Mouse (Mus musculus) urinary bladder, postnatal 4 days (tissue): ENCODE measurements around the gene Olfr904.
"Not testable (repeated sequence)": the region's sequence is repeated elsewhere in the genome, so short reads cannot be mapped to it uniquely, and the experiment has no call there.

Experiments used
- DNase-seq, 2 experiments: peaks; one replicate each; pipeline ENCODE4 v3.0.0; 2021 to 2022; ENCODE audit warnings: low spot score in 2 of 2

The Olfr904 gene

DNA sequence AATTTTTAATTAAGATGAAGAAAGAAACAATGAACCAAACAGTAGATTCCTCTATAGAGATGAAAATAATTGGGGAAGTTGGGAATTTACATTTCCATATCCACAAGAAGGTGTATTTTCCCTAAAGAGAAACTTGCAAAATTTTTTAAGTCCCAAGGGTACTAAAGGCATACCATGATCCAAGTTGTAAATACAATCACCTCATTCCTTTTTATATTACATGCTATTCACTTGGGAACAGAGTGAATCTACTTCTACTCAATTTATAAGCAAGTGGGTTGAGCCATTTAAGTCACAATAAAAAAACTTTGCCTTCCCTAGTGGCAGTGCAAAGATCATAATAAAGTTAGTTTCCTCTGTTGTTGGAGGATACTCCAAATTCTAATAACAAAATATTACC, at the start of gene Olfr904:
TSS of gene Olfr904 (plus strand) at position 301 of the 400 bp plus-strand sequence.
- DNase-seq, result no peak

DNA sequence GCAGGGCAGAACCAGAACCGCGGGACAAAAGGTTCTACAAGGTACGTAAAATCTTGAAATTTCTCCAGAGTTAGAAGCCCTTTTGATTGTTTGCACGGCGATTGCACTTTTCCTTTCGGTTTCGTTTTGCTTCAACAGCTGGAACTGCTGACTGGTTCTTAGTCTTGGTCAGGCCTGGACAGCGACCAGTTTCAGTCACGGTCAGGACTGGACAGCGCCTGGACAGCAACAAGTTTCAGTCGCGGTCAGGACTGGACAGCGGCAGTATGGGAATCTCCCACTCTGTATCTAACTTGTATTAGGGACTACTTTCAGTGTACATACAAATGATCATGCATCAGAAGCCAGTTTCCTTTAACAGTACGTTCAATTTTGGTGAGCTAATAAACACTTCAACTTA, 49.4 kb upstream of the Olfr904 start:
- DNase-seq, result not testable (repeated sequence)

DNA sequence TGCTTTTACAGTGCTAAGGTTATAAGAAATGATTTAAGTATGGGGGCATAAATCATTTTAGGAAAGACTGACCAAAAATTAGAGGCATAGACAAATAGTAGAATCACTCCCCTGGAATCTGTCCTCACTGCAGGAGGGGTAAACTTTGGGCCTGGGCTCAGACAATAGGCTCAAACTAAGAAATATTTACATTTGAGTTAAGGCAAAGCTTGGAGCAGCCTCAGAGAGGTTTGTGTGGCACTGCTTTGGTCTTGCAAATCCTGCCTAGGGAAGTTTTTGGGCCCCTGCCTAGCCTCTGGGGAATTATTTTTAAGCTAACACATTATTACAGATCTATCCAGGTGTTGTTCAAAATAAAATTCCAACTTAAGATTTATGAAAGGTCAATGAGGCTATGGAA, 39.1 kb upstream of the Olfr904 start:
- no peak for DNase-seq

DNA sequence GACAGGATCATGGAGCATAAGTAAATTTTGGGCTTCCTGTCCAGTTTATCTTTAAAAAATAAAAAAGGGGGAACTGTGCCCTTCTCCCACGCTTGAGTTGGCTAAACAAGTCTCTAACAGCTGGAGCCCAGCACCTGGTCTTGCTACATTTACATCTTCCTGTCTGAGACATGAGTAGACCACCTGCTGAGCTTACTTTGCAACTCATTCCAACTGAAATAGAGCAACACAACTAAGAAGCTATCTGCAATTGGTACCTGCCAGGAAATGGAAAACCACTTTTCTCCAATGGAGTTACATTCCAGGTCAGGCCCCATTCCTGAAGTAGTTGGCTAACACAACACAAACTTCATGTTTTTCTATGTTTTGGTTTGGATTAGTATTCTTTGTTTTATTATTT, 35.9 kb upstream of the Olfr904 start:
- DNase-seq, result no peak

DNA sequence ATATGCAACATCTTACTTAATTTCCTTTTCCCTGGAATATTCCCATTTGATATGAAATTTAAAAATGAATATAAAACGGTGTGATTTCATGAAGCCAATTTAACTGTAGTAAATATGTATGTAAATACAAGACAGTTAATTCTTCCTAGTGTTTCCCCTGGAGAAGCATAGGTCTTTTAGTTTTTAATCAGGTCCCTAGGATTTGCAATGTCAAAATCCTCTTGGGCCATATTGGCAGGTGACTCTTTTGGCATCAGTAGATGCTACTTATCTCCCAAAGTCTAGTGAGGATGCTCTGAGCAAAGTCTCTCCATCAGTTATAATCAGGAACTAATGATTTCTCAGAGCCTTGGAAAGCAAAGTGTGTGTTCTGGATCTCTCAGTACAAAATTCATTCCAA, 33.8 kb upstream of the Olfr904 start, which contains the start of gene Olfr901:
TSS of gene Olfr901 (plus strand) at position 301 of the 400 bp plus-strand sequence.
- DNase-seq, result no peak

DNA sequence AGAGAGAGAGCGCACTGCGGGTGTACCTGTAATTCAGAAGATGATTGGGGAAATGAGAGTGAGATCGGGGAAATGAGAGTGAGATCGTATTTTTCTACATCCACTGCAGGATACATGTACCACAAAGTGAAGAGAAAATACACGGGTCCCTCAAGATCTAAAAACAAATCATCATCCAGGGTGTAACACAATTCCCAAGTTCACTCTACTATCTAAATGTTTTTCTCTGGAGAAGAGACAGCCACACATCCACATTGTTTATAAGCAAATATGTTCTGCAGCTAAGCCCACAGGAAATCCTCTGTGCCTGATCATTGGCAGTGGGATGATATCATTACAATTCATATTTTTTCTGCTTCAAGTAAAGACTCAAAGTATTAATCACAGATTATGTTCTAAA, 15.6 kb upstream of the Olfr904 start, which contains the start of gene Olfr902:
TSS of gene Olfr902 (plus strand) at position 301 of the 400 bp plus-strand sequence.
- DNase-seq, result no peak

DNA sequence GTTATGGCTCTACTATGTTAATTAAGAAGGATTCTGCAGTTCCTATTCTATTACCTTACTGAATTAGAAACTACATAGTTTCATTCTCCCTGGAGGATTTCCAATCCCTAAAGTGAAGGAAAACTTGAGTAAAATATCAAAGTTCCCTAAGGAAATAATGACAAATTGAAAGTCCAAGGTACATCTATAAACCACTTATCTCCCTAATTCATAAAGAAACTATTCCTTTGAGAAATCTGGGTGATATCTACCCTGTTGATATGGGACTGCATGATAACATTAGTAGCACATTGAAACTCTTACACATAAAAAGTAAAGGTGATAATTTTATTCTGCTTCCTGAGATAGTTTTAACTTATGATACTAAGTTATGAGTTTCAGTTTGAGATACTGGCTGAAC, 7.9 kb downstream of the Olfr904 start, which contains the start of gene Olfr905:
TSS of gene Olfr905 (plus strand) at position 301 of the 400 bp plus-strand sequence.
- no peak for DNase-seq

DNA sequence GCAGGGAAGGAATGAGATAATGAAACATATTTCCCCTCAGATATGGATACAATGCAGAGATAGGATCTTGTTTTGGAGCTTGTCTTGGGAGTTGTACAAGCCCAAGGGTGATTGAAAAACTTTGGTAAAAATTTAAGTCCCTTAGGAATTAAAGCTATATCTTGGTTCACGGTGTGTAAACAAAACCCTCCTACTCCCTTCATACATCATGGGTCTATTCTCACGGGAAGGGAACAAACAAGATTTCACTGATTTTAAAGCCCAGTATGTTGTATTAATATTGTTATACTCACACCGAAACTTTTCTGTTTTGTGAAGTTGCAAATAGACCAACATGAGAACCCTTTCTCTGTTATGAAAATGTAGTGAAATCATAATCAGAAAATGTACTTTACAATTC, 23.8 kb downstream of the Olfr904 start, which contains the start of gene Olfr906:
TSS of gene Olfr906 (plus strand) at position 301 of the 400 bp plus-strand sequence.
- no peak for DNase-seq

DNA sequence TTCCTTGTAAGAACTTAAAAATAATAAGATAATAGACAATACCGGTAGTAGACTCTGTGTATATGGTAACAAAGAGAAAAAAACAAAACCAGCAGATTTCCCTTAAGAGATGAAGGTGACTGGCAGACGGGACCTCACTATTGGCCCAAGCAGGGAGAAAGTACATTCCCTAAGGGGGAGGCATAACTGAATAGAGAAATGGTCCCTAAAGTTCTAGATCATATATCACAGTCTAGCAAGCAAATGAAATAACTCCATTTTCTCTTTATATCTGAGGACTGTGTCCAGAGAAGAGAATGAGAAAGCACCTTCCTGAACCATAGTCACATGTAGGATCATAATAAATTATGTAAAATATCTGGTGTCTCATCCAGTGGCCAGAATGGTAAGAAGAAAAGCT, 32.6 kb downstream of the Olfr904 start, which contains the start of gene Olfr907:
TSS of gene Olfr907 (plus strand) at position 301 of the 400 bp plus-strand sequence.
- DNase-seq, result no peak

DNA sequence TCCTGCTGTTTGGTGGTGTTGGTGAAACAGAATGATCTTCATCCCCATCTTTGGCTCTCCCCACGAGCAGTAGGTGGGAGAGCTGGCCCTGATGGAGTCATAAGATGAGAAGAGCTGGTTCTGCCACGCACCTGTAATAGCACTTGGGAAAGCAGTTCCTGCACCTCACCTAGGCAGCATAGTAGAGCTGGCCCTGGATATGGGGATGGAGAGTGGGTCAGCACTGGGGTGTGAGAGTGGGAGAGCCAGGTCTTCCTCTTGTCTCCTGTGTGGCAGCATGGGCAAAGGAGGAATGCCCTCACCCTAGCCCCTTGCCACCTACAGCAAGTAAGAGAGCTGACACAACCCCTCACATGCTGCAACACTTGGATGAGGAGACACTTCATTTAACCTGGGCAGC, 49.4 kb downstream of the Olfr904 start:
- no peak for DNase-seq
